Mouse (Mus musculus) retina, postnatal 7 days (tissue): ENCODE measurements around the gene Grik1.

Source experiments
- DNase-seq: peaks from one replicate; pipeline ENCODE4 v3.0.0-alpha.2; 2012; ENCODE audit warnings: low read depth, low spot score

Gene Grik1

GRCm38 (mm10) chr16:88142136-88142535 lies 147.9 kb downstream of the Grik1 start:
- no peak for DNase-seq

- DNase-seq = no peak
Measured at GRCm38 (mm10) chr16:88141594-88141993, 148.5 kb downstream of the Grik1 start.

- DNase-seq = no peak
Measured at GRCm38 (mm10) chr16:88138913-88139312, 151.2 kb downstream of the Grik1 start.

GRCm38 (mm10) chr16:88132919-88133318 lies 157.1 kb downstream of the Grik1 start:
- DNase-seq = no peak

GRCm38 (mm10) chr16:88131103-88131502 lies 159.0 kb downstream of the Grik1 start:
- DNase-seq = no peak

GRCm38 (mm10) chr16:88125098-88125497 lies 165.0 kb downstream of the Grik1 start:
- DNase-seq = no peak

GRCm38 (mm10) chr16:88112551-88113138 lies 177.4 kb downstream of the Grik1 start:
- DNase-seq = no peak

- no peak for DNase-seq
Measured at GRCm38 (mm10) chr16:88111459-88111858, 178.6 kb downstream of the Grik1 start.

- DNase-seq = no peak
Measured at GRCm38 (mm10) chr16:88094206-88094789, 195.8 kb downstream of the Grik1 start.

GRCm38 (mm10) chr16:88087280-88087679 lies 202.8 kb downstream of the Grik1 start:
- DNase-seq = no peak

GRCm38 (mm10) chr16:88074716-88075115 lies 215.3 kb downstream of the Grik1 start:
- no peak for DNase-seq

GRCm38 (mm10) chr16:88060936-88061335 lies 229.1 kb downstream of the Grik1 start:
- DNase-seq = no peak

GRCm38 (mm10) chr16:88048121-88048520 lies 241.9 kb downstream of the Grik1 start:
- DNase-seq = no peak

GRCm38 (mm10) chr16:88044321-88044720 lies 245.7 kb downstream of the Grik1 start:
- DNase-seq = no peak

- DNase-seq = no peak
Measured at GRCm38 (mm10) chr16:88042458-88042857, 247.6 kb downstream of the Grik1 start.

- DNase-seq = no peak
Measured at GRCm38 (mm10) chr16:88038503-88039091, 251.5 kb downstream of the Grik1 start.

- no peak for DNase-seq
Measured at GRCm38 (mm10) chr16:87988805-87989204, 301.3 kb downstream of the Grik1 start.

GRCm38 (mm10) chr16:87984201-87984870 lies 305.7 kb downstream of the Grik1 start:
- DNase-seq = no peak

- DNase-seq = no peak
Measured at GRCm38 (mm10) chr16:87974076-87974443, 316.0 kb downstream of the Grik1 start.

GRCm38 (mm10) chr16:87973394-87974075 lies 316.5 kb downstream of the Grik1 start:
- no peak for DNase-seq

GRCm38 (mm10) chr16:87971911-87972310 lies 318.2 kb downstream of the Grik1 start:
- no peak for DNase-seq

- no peak for DNase-seq
Measured at GRCm38 (mm10) chr16:87969936-87970335, 320.1 kb downstream of the Grik1 start.
